Mouse (Mus musculus): ENCODE data around the gene Cdk5. TPM values are rescaled to one million over a fixed set of nuclear protein-coding genes. Genes with fewer than 3 reads are reported as not detected.

The Cdk5 gene
- total and polyA plus RNA-seq, 2 experiments from 2014 or later, result 83.3 to 156 TPM

- WGBS, result 79% methylated on average over 7 of the region's 7 CpGs
- 0 out of 2 replicates have a peak, but pooled peaks cover 7% of the 10 kb centered on the region for H3K27me3 ChIP-seq (ENCODE audit: insufficient read depth, low read length)
- H3K27ac ChIP-seq (ENCODE audit: low read depth, low read length), result no peak overlapping the region
- DNase-seq (no peak), ATAC-seq (no peak)
- no peak overlapping the region for H3K9ac ChIP-seq
- peaks cover 8% of the 10 kb centered on the region; the same call in 1 of the 2 replicates for H3K4me1 ChIP-seq (ENCODE audit: insufficient read depth)
- no peaks in the 10 kb centered on the region for H3K36me3 ChIP-seq (ENCODE audit: insufficient read depth)
- no peak for TF ChIP-seq CTCF (IDR thresholded peaks at IDR 0.05; ENCODE audit: low read depth)
- H3K9me3 ChIP-seq (ENCODE audit: low read length), result no peaks in the 10 kb centered on the region
- H3K4me3 ChIP-seq (ENCODE audit: low read depth, low read length), result no peak overlapping the region
- H3K4me2 ChIP-seq (ENCODE audit: low read depth), result no peak overlapping the region
Measured at GRCm38 (mm10) chr5:24392724-24393123, 30.6 kb downstream of the Cdk5 start.

- Histone ChIP-seq H3K4me1 (ENCODE audit: insufficient read depth) (peaks cover 12% of the 10 kb centered on the region), H3K4me3 (ENCODE audit: low read depth, low read length) (no peak within 1 kb of the TSS), H3K9ac (no peak within 1 kb of the TSS), H3K27me3 (ENCODE audit: insufficient read depth, low read length) (0 out of 2 replicates have a peak, but pooled peaks cover 7% of the 10 kb centered on the region), H3K27ac (ENCODE audit: low read depth, low read length) (no peak within 1 kb of the TSS), H3K9me3 (ENCODE audit: low read length) (no peaks in the 10 kb centered on the region), H3K36me3 (ENCODE audit: insufficient read depth) (no peaks in the 10 kb centered on the region), H3K4me2 (ENCODE audit: low read depth) (no peak within 1 kb of the TSS)
- 87% methylated on average over 7 of the region's 7 CpGs for WGBS
- ATAC-seq, result no peak
- no peak for DNase-seq
- TF ChIP-seq CTCF (IDR thresholded peaks at IDR 0.05; ENCODE audit: low read depth), result no peak
Measured at GRCm38 (mm10) chr5:24391864-24392263, 31.5 kb downstream of the Cdk5 start, which contains the start of gene Atg9b. TSS of gene Atg9b (minus strand) at chr5:24392143.

GRCm38 (mm10) chr5:24389658-24390020, 33.7 kb downstream of the Cdk5 start:
- no peak for TF ChIP-seq CTCF (IDR thresholded peaks at IDR 0.05; ENCODE audit: low read depth)
- no peak overlapping the region for H3K4me3 ChIP-seq (ENCODE audit: low read depth, low read length)
- H3K36me3 ChIP-seq (ENCODE audit: insufficient read depth), result no peaks in the 10 kb centered on the region
- H3K4me1 ChIP-seq (ENCODE audit: insufficient read depth), result peaks cover 10% of the 10 kb centered on the region
- H3K27ac ChIP-seq (ENCODE audit: low read depth, low read length), result no peak overlapping the region
- ATAC-seq, result no peak
- no peak for DNase-seq
- no peak overlapping the region for H3K4me2 ChIP-seq (ENCODE audit: low read depth)
- H3K9me3 ChIP-seq (ENCODE audit: low read length), result no peaks in the 10 kb centered on the region
- 0 out of 2 replicates have a peak, but pooled peaks cover 7% of the 10 kb centered on the region for H3K27me3 ChIP-seq (ENCODE audit: insufficient read depth, low read length)
- no peak overlapping the region for H3K9ac ChIP-seq
- 73% methylated on average over 4 of the region's 4 CpGs for WGBS

- no peak overlapping the region for H3K4me3 ChIP-seq (ENCODE audit: low read depth, low read length)
- H3K4me1 ChIP-seq (ENCODE audit: insufficient read depth), result peaks cover 15% of the 10 kb centered on the region
- H3K27me3 ChIP-seq (ENCODE audit: insufficient read depth, low read length), result 0 out of 2 replicates have a peak, but pooled peaks cover 7% of the 10 kb centered on the region
- no peaks in the 10 kb centered on the region for H3K36me3 ChIP-seq (ENCODE audit: insufficient read depth)
- H3K9me3 ChIP-seq (ENCODE audit: low read length), result no peaks in the 10 kb centered on the region
- DNase-seq, result no peak
- no peak overlapping the region for H3K9ac ChIP-seq
- TF ChIP-seq CTCF (IDR thresholded peaks at IDR 0.05; ENCODE audit: low read depth), result no peak
- no peak overlapping the region for H3K4me2 ChIP-seq (ENCODE audit: low read depth)
- no peak overlapping the region for H3K27ac ChIP-seq (ENCODE audit: low read depth, low read length)
- 58% methylated on average over 6 of the region's 7 CpGs for WGBS
- ATAC-seq, result no peak
Measured at GRCm38 (mm10) chr5:24389011-24389657, 34.2 kb downstream of the Cdk5 start.

GRCm38 (mm10) chr5:24388246-24388915, 34.9 kb downstream of the Cdk5 start:
- H3K9me3 ChIP-seq (ENCODE audit: low read length), result no peaks in the 10 kb centered on the region
- H3K27me3 ChIP-seq (ENCODE audit: insufficient read depth, low read length), result 0 out of 2 replicates have a peak, but pooled peaks cover 7% of the 10 kb centered on the region
- peak overlapping the region; percentile 51 for H3K4me3 ChIP-seq (ENCODE audit: low read depth, low read length)
- peak overlapping the region; percentile 98 for H3K4me2 ChIP-seq (ENCODE audit: low read depth)
- no peak for TF ChIP-seq CTCF (IDR thresholded peaks at IDR 0.05; ENCODE audit: low read depth)
- peak; percentile 21 for DNase-seq
- peak overlapping the region; percentile 54; the same call in 1 of the 2 replicates for H3K27ac ChIP-seq (ENCODE audit: low read depth, low read length)
- peak overlapping the region; percentile 62 for H3K9ac ChIP-seq
- H3K36me3 ChIP-seq (ENCODE audit: insufficient read depth), result no peaks in the 10 kb centered on the region
- no peak for ATAC-seq
- 26% methylated on average over 26 of the region's 26 CpGs for WGBS
- H3K4me1 ChIP-seq (ENCODE audit: insufficient read depth), result peaks cover 19% of the 10 kb centered on the region

- peak; percentile 85 for DNase-seq
- H3K27me3 ChIP-seq (ENCODE audit: insufficient read depth, low read length), result 0 out of 2 replicates have a peak, but pooled peaks cover 7% of the 10 kb centered on the region
- H3K9me3 ChIP-seq (ENCODE audit: low read length), result no peaks in the 10 kb centered on the region
Measured at GRCm38 (mm10) chr5:24387264-24388241, 35.8 kb downstream of the Cdk5 start.

More at GRCm38 (mm10) chr5:24387264-24388241, 35.8 kb downstream of the Cdk5 start:
- ATAC-seq, result peak; percentile 83
- WGBS, result 4% methylated on average over 73 of the region's 73 CpGs
- Histone ChIP-seq H3K4me1 (ENCODE audit: insufficient read depth) (peaks cover 25% of the 10 kb centered on the region), H3K9ac (peak overlapping the region; percentile 62), H3K4me3 (ENCODE audit: low read depth, low read length) (peak overlapping the region; percentile 51), H3K36me3 (ENCODE audit: insufficient read depth) (no peaks in the 10 kb centered on the region), H3K27ac (ENCODE audit: low read depth, low read length) (peak overlapping the region; percentile 54), H3K4me2 (ENCODE audit: low read depth) (peak overlapping the region; percentile 98)
- TF ChIP-seq CTCF (IDR thresholded peaks at IDR 0.05; ENCODE audit: low read depth), result peak; percentile 68
